Mouse (Mus musculus): ENCODE results near the gene Slc6a19. TPM values are rescaled to one million over a fixed set of nuclear protein-coding genes. Genes with fewer than 3 reads are reported as not detected.

The Slc6a19 gene
- total and polyA plus RNA-seq, 2 experiments, result 0.28 to 0.33 TPM

DNA sequence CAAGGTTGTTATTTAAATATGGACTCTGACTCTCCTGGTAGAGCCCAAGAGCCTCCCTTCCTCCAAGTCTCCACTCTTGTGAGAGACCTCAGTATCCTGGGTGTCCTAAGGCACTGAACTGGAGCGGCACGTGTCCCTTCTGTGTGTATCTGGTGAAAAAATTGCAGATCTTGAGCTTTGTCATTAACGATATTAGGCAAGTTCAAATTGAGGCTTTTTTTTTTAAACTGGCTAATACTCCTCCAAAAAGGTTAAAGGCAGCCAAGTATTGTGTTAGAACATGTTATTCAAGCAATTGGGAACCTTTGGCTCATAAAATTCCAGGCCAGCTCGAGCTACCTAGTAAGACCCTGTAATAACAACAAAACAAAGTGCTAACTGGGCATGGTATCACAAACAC is 15.6 kb upstream of the Slc6a19 start:
- Histone ChIP-seq H3K27ac (replicated peaks; ENCODE audit: insufficient read depth, low read depth, low read length) (no peak overlapping the region), H3K9ac (ENCODE audit: low read depth, low read length) (no peak overlapping the region), H3K4me1 (ENCODE audit: control insufficient read depth, insufficient read depth, low read length) (peaks cover 3% of the 10 kb centered on the region; the same call in 1 of the 2 replicates), H3K79me2 (ENCODE audit: control insufficient read depth, insufficient read depth, low read length) (no peaks in the 10 kb centered on the region), H3K27me3 (ENCODE audit: control insufficient read depth, insufficient read depth, low read length) (no peaks in the 10 kb centered on the region), H3K4me3 (ENCODE audit: insufficient read depth, low read depth, low read length) (no peak overlapping the region), H3K36me3 (ENCODE audit: control insufficient read depth, insufficient read depth, low read length) (no peaks in the 10 kb centered on the region)
- TF ChIP-seq CTCF (IDR thresholded peaks at IDR 0.05; ENCODE audit: low read depth, low read length) (no peak), POLR2A (IDR thresholded peaks at IDR 0.05; ENCODE audit: extremely low read depth, insufficient read depth, low read length) (no peak)
- 44% methylated on average over 4 of the region's 4 CpGs for WGBS
- peak; percentile 82 for DNase-seq (ENCODE audit: extremely low read depth, low read depth, low spot score)

- DNase-seq (ENCODE audit: extremely low read depth, low read depth, low spot score), result peak; percentile 70
- TF ChIP-seq CTCF (IDR thresholded peaks at IDR 0.05; ENCODE audit: low read depth, low read length), result peak; percentile 59
- no peak for TF ChIP-seq POLR2A (IDR thresholded peaks at IDR 0.05; ENCODE audit: extremely low read depth, insufficient read depth, low read length)
- no peaks in the 10 kb centered on the region for H3K79me2 ChIP-seq (ENCODE audit: control insufficient read depth, insufficient read depth, low read length)
- WGBS, result 3% methylated on average over 2 of the region's 2 CpGs
- no peak overlapping the region for H3K27ac ChIP-seq (replicated peaks; ENCODE audit: insufficient read depth, low read depth, low read length)
- peaks cover 3% of the 10 kb centered on the region; the same call in 1 of the 2 replicates for H3K4me1 ChIP-seq (ENCODE audit: control insufficient read depth, insufficient read depth, low read length)
- no peak overlapping the region for H3K9ac ChIP-seq (ENCODE audit: low read depth, low read length)
- no peaks in the 10 kb centered on the region for H3K27me3 ChIP-seq (ENCODE audit: control insufficient read depth, insufficient read depth, low read length)
- H3K4me3 ChIP-seq (ENCODE audit: insufficient read depth, low read depth, low read length), result no peak overlapping the region
- no peaks in the 10 kb centered on the region for H3K36me3 ChIP-seq (ENCODE audit: control insufficient read depth, insufficient read depth, low read length)
Observed at GRCm38 (mm10) chr13:73718225-73718624, 13.6 kb upstream of the Slc6a19 start.

- TF ChIP-seq CTCF (IDR thresholded peaks at IDR 0.05; ENCODE audit: low read depth, low read length) (peak; percentile 26; the same call in 1 of the 2 replicates), POLR2A (IDR thresholded peaks at IDR 0.05; ENCODE audit: extremely low read depth, insufficient read depth, low read length) (no peak)
- H3K4me1 ChIP-seq (ENCODE audit: control insufficient read depth, insufficient read depth, low read length), result no peaks in the 10 kb centered on the region
- H3K27ac ChIP-seq (replicated peaks; ENCODE audit: insufficient read depth, low read depth, low read length), result no peak overlapping the region
- 63% methylated on average over 2 of the region's 2 CpGs for WGBS
- no peaks in the 10 kb centered on the region for H3K79me2 ChIP-seq (ENCODE audit: control insufficient read depth, insufficient read depth, low read length)
- no peak overlapping the region for H3K9ac ChIP-seq (ENCODE audit: low read depth, low read length)
- no peak overlapping the region for H3K4me3 ChIP-seq (ENCODE audit: insufficient read depth, low read depth, low read length)
- DNase-seq (ENCODE audit: extremely low read depth, low read depth, low spot score), result no peak
- H3K36me3 ChIP-seq (ENCODE audit: control insufficient read depth, insufficient read depth, low read length), result no peaks in the 10 kb centered on the region
- no peaks in the 10 kb centered on the region for H3K27me3 ChIP-seq (ENCODE audit: control insufficient read depth, insufficient read depth, low read length)
Observed at GRCm38 (mm10) chr13:73714020-73714419, 9.4 kb upstream of the Slc6a19 start.

- WGBS, result 87% methylated on average over 4 of the region's 4 CpGs
- no peaks in the 10 kb centered on the region for H3K27me3 ChIP-seq (ENCODE audit: control insufficient read depth, insufficient read depth, low read length)
- DNase-seq (ENCODE audit: extremely low read depth, low read depth, low spot score), result no peak
- no peaks in the 10 kb centered on the region for H3K4me1 ChIP-seq (ENCODE audit: control insufficient read depth, insufficient read depth, low read length)
- H3K4me3 ChIP-seq (ENCODE audit: insufficient read depth, low read depth, low read length), result no peak overlapping the region
- H3K9ac ChIP-seq (ENCODE audit: low read depth, low read length), result no peak overlapping the region
- no peak overlapping the region for H3K27ac ChIP-seq (replicated peaks; ENCODE audit: insufficient read depth, low read depth, low read length)
- H3K36me3 ChIP-seq (ENCODE audit: control insufficient read depth, insufficient read depth, low read length), result no peaks in the 10 kb centered on the region
- no peaks in the 10 kb centered on the region for H3K79me2 ChIP-seq (ENCODE audit: control insufficient read depth, insufficient read depth, low read length)
- no peak for TF ChIP-seq POLR2A (IDR thresholded peaks at IDR 0.05; ENCODE audit: extremely low read depth, insufficient read depth, low read length)
- TF ChIP-seq CTCF (IDR thresholded peaks at IDR 0.05; ENCODE audit: low read depth, low read length), result no peak
Observed at GRCm38 (mm10) chr13:73713204-73713603, 8.5 kb upstream of the Slc6a19 start.

GRCm38 (mm10) chr13:73712228-73712627 is 7.6 kb upstream of the Slc6a19 start:
- no peaks in the 10 kb centered on the region for H3K36me3 ChIP-seq (ENCODE audit: control insufficient read depth, insufficient read depth, low read length)
- H3K79me2 ChIP-seq (ENCODE audit: control insufficient read depth, insufficient read depth, low read length), result no peaks in the 10 kb centered on the region
- no peak overlapping the region for H3K27ac ChIP-seq (replicated peaks; ENCODE audit: insufficient read depth, low read depth, low read length)
- WGBS, result 83% methylated on average over 3 of the region's 3 CpGs
- no peaks in the 10 kb centered on the region for H3K27me3 ChIP-seq (ENCODE audit: control insufficient read depth, insufficient read depth, low read length)
- no peak overlapping the region for H3K9ac ChIP-seq (ENCODE audit: low read depth, low read length)
- H3K4me3 ChIP-seq (ENCODE audit: insufficient read depth, low read depth, low read length), result no peak overlapping the region
- TF ChIP-seq CTCF (IDR thresholded peaks at IDR 0.05; ENCODE audit: low read depth, low read length) (no peak), POLR2A (IDR thresholded peaks at IDR 0.05; ENCODE audit: extremely low read depth, insufficient read depth, low read length) (no peak)
- no peak for DNase-seq (ENCODE audit: extremely low read depth, low read depth, low spot score)
- no peaks in the 10 kb centered on the region for H3K4me1 ChIP-seq (ENCODE audit: control insufficient read depth, insufficient read depth, low read length)

DNA sequence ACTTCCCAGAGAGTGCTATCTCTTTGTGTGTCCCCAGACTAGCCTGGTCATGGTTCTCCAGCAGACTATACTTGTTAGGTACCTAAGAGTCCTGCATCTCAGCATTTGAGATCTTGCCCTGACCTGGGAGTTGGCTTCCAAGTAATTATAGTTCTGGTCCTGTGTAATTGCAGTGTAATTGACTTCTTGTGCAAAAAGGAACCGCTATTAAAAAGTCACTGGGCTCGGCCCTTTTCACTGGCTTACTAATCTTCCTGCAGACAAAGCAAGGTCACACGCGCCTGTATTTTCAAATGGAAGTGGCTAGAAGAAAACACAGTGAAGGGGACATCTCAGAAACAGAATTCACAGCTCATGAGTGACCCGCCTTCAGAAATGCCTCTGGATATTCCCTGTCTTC is 7.1 kb upstream of the Slc6a19 start:
- H3K36me3 ChIP-seq (ENCODE audit: control insufficient read depth, insufficient read depth, low read length), result no peaks in the 10 kb centered on the region
- no peak overlapping the region for H3K4me3 ChIP-seq (ENCODE audit: insufficient read depth, low read depth, low read length)
- H3K27ac ChIP-seq (replicated peaks; ENCODE audit: insufficient read depth, low read depth, low read length), result no peak overlapping the region
- H3K27me3 ChIP-seq (ENCODE audit: control insufficient read depth, insufficient read depth, low read length), result no peaks in the 10 kb centered on the region
- DNase-seq (ENCODE audit: extremely low read depth, low read depth, low spot score), result no peak
- no peaks in the 10 kb centered on the region for H3K79me2 ChIP-seq (ENCODE audit: control insufficient read depth, insufficient read depth, low read length)
- WGBS, result 89% methylated on average over 5 of the region's 5 CpGs
- no peak overlapping the region for H3K9ac ChIP-seq (ENCODE audit: low read depth, low read length)
- TF ChIP-seq POLR2A (IDR thresholded peaks at IDR 0.05; ENCODE audit: extremely low read depth, insufficient read depth, low read length) (no peak), CTCF (IDR thresholded peaks at IDR 0.05; ENCODE audit: low read depth, low read length) (no peak)
- H3K4me1 ChIP-seq (ENCODE audit: control insufficient read depth, insufficient read depth, low read length), result no peaks in the 10 kb centered on the region

Measured in liver, adult 2 months (tissue).